Mouse (Mus musculus) limb, embryonic 14.5 days (tissue): ENCODE data around the gene Thegl. TPM values are rescaled to one million over a fixed set of nuclear protein-coding genes. Genes with fewer than 3 reads are reported as not detected.
A peak's percentile ranks its signal among the peaks of the same experiment; 100 is the strongest.

ENCODE experiments used
- ATAC-seq: fragments of 200-750 bp; cut with Nextera tagmentation; 2 replicates; pipeline ENCODE4 v1.8.0; 2017; ENCODE audit warnings: low read depth, moderate number of reproducible peaks, moderate TSS enrichment; ENCODE audit not compliant: low FRiP score
- DNase-seq: peaks from one replicate; pipeline ENCODE4 v3.0.0-alpha.2; 2015; ENCODE audit warnings: low spot score
- H3K27ac ChIP-seq: fragments of 300-500 bp; sonication (generic); replicated peaks from 2 replicates; pipeline ENCODE4 v1.5.1; 2014; ENCODE audit warnings: low read depth, mild to moderate bottlenecking, low read length, moderate library complexity, mixed read lengths
- H3K27me3 ChIP-seq: fragments of 300-500 bp; sonication (generic); 2 replicates; pipeline ENCODE4 v1.6.1; 2014; ENCODE audit warnings: low read length, mixed read lengths; ENCODE audit not compliant: control insufficient read depth, insufficient read depth
- H3K36me3 ChIP-seq: fragments of 300-500 bp; sonication (generic); 2 replicates; pipeline ENCODE4 v1.6.1; 2014; ENCODE audit warnings: mild to moderate bottlenecking, low read length, moderate library complexity, mixed read lengths; ENCODE audit not compliant: control insufficient read depth, insufficient read depth
- H3K4me1 ChIP-seq: fragments of 300-500 bp; sonication (generic); 2 replicates; pipeline ENCODE4 v1.6.1; 2014; ENCODE audit warnings: antibody characterized with exemption, low read length, mixed read lengths; ENCODE audit not compliant: control insufficient read depth, insufficient read depth
- H3K4me2 ChIP-seq: fragments of 300-500 bp; sonication (generic); replicated peaks from 2 replicates; pipeline ENCODE4 v1.6.1; 2014; ENCODE audit warnings: low read depth, mild to moderate bottlenecking, low read length, moderate library complexity; ENCODE audit not compliant: severe bottlenecking
- H3K4me3 ChIP-seq: fragments of 300-500 bp; sonication (generic); replicated peaks from 2 replicates; pipeline ENCODE4 v1.5.1; 2014; ENCODE audit warnings: low read length
- H3K9ac ChIP-seq: fragments of 300-500 bp; sonication (generic); 2 replicates; pipeline ENCODE4 v1.6.1; 2014; ENCODE audit warnings: mild to moderate bottlenecking, low read depth, low read length, moderate library complexity; ENCODE audit not compliant: severe bottlenecking
- H3K9me3 ChIP-seq: fragments of 300-500 bp; sonication (generic); 2 replicates; pipeline ENCODE4 v1.6.1; 2016; ENCODE audit warnings: low read length; ENCODE audit not compliant: control insufficient read depth
- POLR2A ChIP-seq: fragments of 200-500 bp; IDR thresholded peaks from 2 replicates; pipeline ENCODE4 v1.8.0; 2012; ENCODE audit warnings: inconsistent platforms, mild to moderate bottlenecking, moderate library complexity, borderline replicate concordance; ENCODE audit not compliant: insufficient read depth, insufficient read length; ENCODE audit errors: extremely low read depth
- WGBS: fragments of 180-500 bp; shearing (Covaris S2); extraction: QIAGEN DNeasy Blood & Tissue Kit; methylation state at CpG from one replicate; pipeline ENCODE4 v1.1.7; 2014; 5-methylcytosine and 5-hydroxymethylcytosine counted together
- polyA plus RNA-seq, 2 experiments: library from polyadenylated mRNA; depleted of rRNA in 1 of 2; stranded (reverse) in 1 of 2; unstranded in 1 of 2; fragments of >200 nt; fragmentation: Nextera tagmentation in 1 of 2; extraction: Ambion mirVana in 1 of 2; gene quantifications; 2 replicates each; pipeline versions ENCODE4 v1.2.1 to v1.2.3; 2012 to 2014

The Thegl gene
- polyA plus RNA-seq, 2 experiments = 0.13 TPM; not detected in 1

- 3% methylated on average over 60 of the region's 60 CpGs for WGBS
- Histone ChIP-seq H3K27ac (peak within 1 kb of the TSS; percentile 92), H3K4me2 (peak within 1 kb of the TSS; percentile 82), H3K9ac (peak within 1 kb of the TSS; percentile 92), H3K4me1 (peaks cover 11% of the 10 kb centered on the region), H3K9me3 (no peaks in the 10 kb centered on the region), H3K4me3 (peak within 1 kb of the TSS; percentile 97), H3K27me3 (no peaks in the 10 kb centered on the region), H3K36me3 (peaks cover 30% of the 10 kb centered on the region)
- DNase-seq (peak; percentile 85), ATAC-seq (peak; percentile 96)
- no peak; the same call in 1 of the 2 replicates for TF ChIP-seq POLR2A
These were observed 41.1 kb upstream of the Thegl start, which contains the start of gene Srp72 for GRCm38 (mm10) chr5:76974554-76975285. Srp72 (plus strand) TSS chr5:76974683.

- no peaks in the 10 kb centered on the region for H3K27me3 ChIP-seq
- ATAC-seq = no peak
- H3K9ac ChIP-seq = peak overlapping the region; percentile 92; the same call in 1 of the 2 replicates
- DNase-seq = no peak
- H3K36me3 ChIP-seq = peaks cover 33% of the 10 kb centered on the region
- H3K4me2 ChIP-seq = peak overlapping the region; percentile 82
- no peak overlapping the region for H3K27ac ChIP-seq
- H3K9me3 ChIP-seq = no peaks in the 10 kb centered on the region
- WGBS = 69% methylated on average over 8 of the region's 8 CpGs
- no peak for TF ChIP-seq POLR2A
- peak overlapping the region; percentile 97 for H3K4me3 ChIP-seq
- H3K4me1 ChIP-seq = peaks cover 11% of the 10 kb centered on the region
These were observed 40.1 kb upstream of the Thegl start for GRCm38 (mm10) chr5:76975736-76976135.

GRCm38 (mm10) chr5:76984015-76984414 lies 31.8 kb upstream of the Thegl start:
- no peak for ATAC-seq
- WGBS = 97% methylated on average over 11 of the region's 11 CpGs
- DNase-seq = no peak
- no peak overlapping the region for H3K4me3 ChIP-seq
- H3K27me3 ChIP-seq = no peaks in the 10 kb centered on the region
- no peak overlapping the region for H3K27ac ChIP-seq
- peaks cover 84% of the 10 kb centered on the region for H3K36me3 ChIP-seq
- no peak overlapping the region for H3K9ac ChIP-seq
- no peaks in the 10 kb centered on the region for H3K9me3 ChIP-seq
- no peak for TF ChIP-seq POLR2A
- H3K4me2 ChIP-seq = no peak overlapping the region
- no peaks in the 10 kb centered on the region for H3K4me1 ChIP-seq

- no peaks in the 10 kb centered on the region for H3K9me3 ChIP-seq
- H3K36me3 ChIP-seq = peaks cover 88% of the 10 kb centered on the region
- no peak for TF ChIP-seq POLR2A
- no peak for DNase-seq
- no peaks in the 10 kb centered on the region for H3K4me1 ChIP-seq
- no peak overlapping the region for H3K27ac ChIP-seq
- no peak overlapping the region for H3K9ac ChIP-seq
- no peaks in the 10 kb centered on the region for H3K27me3 ChIP-seq
- H3K4me3 ChIP-seq = no peak overlapping the region
- 95% methylated on average over 3 of the region's 3 CpGs for WGBS
- ATAC-seq = no peak
- H3K4me2 ChIP-seq = no peak overlapping the region
These were observed 25.0 kb upstream of the Thegl start for GRCm38 (mm10) chr5:76990789-76991188.

GRCm38 (mm10) chr5:76993174-76993814 lies 22.5 kb upstream of the Thegl start:
- no peak for TF ChIP-seq POLR2A
- H3K4me3 ChIP-seq = no peak overlapping the region
- H3K36me3 ChIP-seq = peaks cover 91% of the 10 kb centered on the region
- H3K27me3 ChIP-seq = no peaks in the 10 kb centered on the region
- H3K27ac ChIP-seq = no peak overlapping the region
- H3K4me2 ChIP-seq = no peak overlapping the region
- H3K9me3 ChIP-seq = no peaks in the 10 kb centered on the region
- no peak overlapping the region for H3K9ac ChIP-seq
- DNase-seq = no peak
- no peaks in the 10 kb centered on the region for H3K4me1 ChIP-seq
- 91% methylated on average over 5 of the region's 5 CpGs for WGBS
- no peak for ATAC-seq
